ENCODE assay signal across 25 mouse cellular contexts in genomic region chr16:32736022-32736421, GRCm38 (mm10). TPM values are rescaled to one million over a fixed set of nuclear protein-coding genes. Genes with fewer than 3 reads are reported as not detected.
A peak's percentile ranks its signal among the peaks of the same experiment; 100 is the strongest.
DNase-seq lines count a peak whose midpoint lies in the region; ATAC-seq lines count a peak whose summit lies in the region.
"Had no signal": no experiment of that assay in that cellular context is flagged by ENCODE, and none has a peak within 500 bp of the region (broad histone marks: within the 10 kb centered on the region; RNA-seq: fewer than 3 reads in every experiment).

No protein-coding gene starts in this region.

- ATAC-seq in lung, embryonic 15.5 days (ENCODE audit: borderline replicate concordance, extremely low read depth, low FRiP score, low TSS enrichment): peak; percentile 56
- ATAC-seq: forebrain, embryonic 15.5 days; liver, postnatal 0 days; midbrain, embryonic 13.5 days had no signal

- no peak overlapping the region for H3K9ac ChIP-seq in lung, embryonic 15.5 days
- H3K9ac ChIP-seq: embryonic facial prominence, embryonic 12.5 days; forebrain, embryonic 15.5 days; heart, embryonic 13.5 days; hindbrain, embryonic 15.5 days; liver, postnatal 0 days; midbrain, embryonic 13.5 days had no signal

- H3K4me1 ChIP-seq in lung, embryonic 15.5 days: 0 out of 2 replicates have a peak, but pooled peaks cover 6% of the 10 kb centered on the region
- H3K4me1 ChIP-seq: embryonic facial prominence, embryonic 12.5 days; forebrain, embryonic 15.5 days; heart, embryonic 13.5 days; hindbrain, embryonic 15.5 days; midbrain, embryonic 13.5 days had no signal

- WGBS in lung, embryonic 15.5 days: 38% methylated on average over 3 of the region's 3 CpGs

- H3K4me2 ChIP-seq in lung, embryonic 15.5 days: no peak overlapping the region
- H3K4me2 ChIP-seq: embryonic facial prominence, embryonic 12.5 days; forebrain, embryonic 15.5 days; heart, embryonic 13.5 days; hindbrain, embryonic 15.5 days; midbrain, embryonic 13.5 days had no signal

- H3K27ac ChIP-seq in lung, embryonic 15.5 days: peak overlapping the region; percentile 30; the same call in 1 of the 2 replicates
- H3K27ac ChIP-seq: embryonic facial prominence, embryonic 12.5 days; forebrain, embryonic 15.5 days; heart, embryonic 13.5 days; hindbrain, embryonic 15.5 days; left cerebral cortex, adult 2 months; midbrain, embryonic 13.5 days had no signal

- peak; percentile 8 for DNase-seq in ovary, postnatal 14 days (ENCODE audit: low spot score)
- DNase-seq in ovary, postnatal 10 days (ENCODE audit: low spot score): no peak
- peak; percentile 43 to 75 for DNase-seq in lung, postnatal 4 days
- DNase-seq in cerebellum, adult 18-20 months: no peak
- DNase-seq in thymus, adult 18-20 months: no peak
- DNase-seq in thymus, postnatal 14 days: no peak
- DNase-seq: cerebellum, adult 9-11 months; gastrocnemius, postnatal 14 days; heart, adult 18-20 months; heart, postnatal 36 days; kidney, adult 2 months; kidney, postnatal 25 days; layer of hippocampus, adult 9-11 months; left cerebral cortex, postnatal 4 days; liver; liver, postnatal 0 days; right cerebral cortex, postnatal 25 days had no signal

- no peak overlapping the region for H3K4me3 ChIP-seq in lung, embryonic 15.5 days
- H3K4me3 ChIP-seq: embryonic facial prominence, embryonic 12.5 days; forebrain, embryonic 15.5 days; heart, embryonic 13.5 days; hindbrain, embryonic 15.5 days; left cerebral cortex, adult 2 months; midbrain, embryonic 13.5 days; myocyte had no signal

- no peaks in the 10 kb centered on the region for H3K9me3 ChIP-seq in lung, embryonic 15.5 days
- H3K9me3 ChIP-seq: forebrain, embryonic 15.5 days; hindbrain, embryonic 15.5 days; midbrain, embryonic 13.5 days had no signal

- H3K36me3 ChIP-seq in lung, embryonic 15.5 days: no peaks in the 10 kb centered on the region
- H3K36me3 ChIP-seq: embryonic facial prominence, embryonic 12.5 days; forebrain, embryonic 15.5 days; heart, embryonic 13.5 days; hindbrain, embryonic 15.5 days; midbrain, embryonic 13.5 days had no signal

- H3K27me3 ChIP-seq in lung, embryonic 15.5 days: no peaks in the 10 kb centered on the region
- H3K27me3 ChIP-seq: embryonic facial prominence, embryonic 12.5 days; forebrain, embryonic 15.5 days; heart, embryonic 13.5 days; hindbrain, embryonic 15.5 days; midbrain, embryonic 13.5 days had no signal

RNA-seq across cellular contexts. Expression of gene Muc4, which starts 0.3 kb away (rescaled TPM):
- 0.89 and 1.7 TPM in 2 replicates for polyA plus RNA-seq in lung, embryonic 15.5 days (2015; fragmentation: Nextera tagmentation; extraction: Ambion mirVana)
- polyA plus RNA-seq: forebrain, embryonic 15.5 days; hindbrain, embryonic 15.5 days; midbrain, embryonic 13.5 days had no signal

Comparison
In these comparisons a context has a peak if more than half of its experiments do, and no peak if none do; other contexts are left out.
1. DNase-seq: peak in ovary, postnatal 14 days (single experiment) and lung, postnatal 4 days (2 of 2); none in ovary, postnatal 10 days (single experiment), cerebellum, adult 18-20 months (0 of 2), thymus, adult 18-20 months (0 of 2) and thymus, postnatal 14 days (single experiment).